Mouse (Mus musculus): Measurements from ENCODE around the gene Spats2l. TPM values are rescaled to one million over a fixed set of nuclear protein-coding genes. Genes with fewer than 3 reads are reported as not detected.

Gene Spats2l
- polyA plus RNA-seq, 1 experiment = not detected

DNA sequence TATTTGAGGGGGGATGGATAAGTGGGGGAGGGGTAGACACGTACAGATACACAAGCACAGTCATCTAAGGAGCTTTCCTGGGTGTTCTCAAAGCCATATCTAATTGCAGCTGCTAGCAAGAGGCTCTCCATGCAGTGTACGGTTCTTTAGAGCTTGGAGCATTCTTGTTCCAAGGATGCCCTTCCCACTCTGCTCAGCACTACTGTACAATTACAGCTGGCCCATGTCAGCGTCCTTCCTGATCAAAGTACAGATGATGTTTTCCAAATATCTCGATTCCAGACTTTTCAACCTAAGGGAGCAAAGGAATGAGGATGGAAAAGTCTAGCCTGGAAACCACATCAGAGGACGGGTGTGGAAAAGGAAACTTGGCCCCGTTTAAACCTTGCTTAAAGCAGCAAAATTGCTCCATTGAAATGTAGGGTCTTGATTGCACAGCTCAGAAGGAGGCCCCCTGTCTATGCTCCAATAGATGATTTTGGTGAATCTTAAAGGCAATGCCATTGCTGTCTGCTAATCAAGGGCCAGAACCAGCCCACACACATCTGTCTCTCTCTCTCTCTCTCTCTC is 46.6 kb downstream of the Spats2l start:
- Histone ChIP-seq H3K4me1 (no peaks in the 10 kb centered on the region), H3K36me3 (replicated peaks; ENCODE audit: low read length) (no peaks in the 10 kb centered on the region), H3K4me3 (replicated peaks) (no peak overlapping the region), H3K9me3 (peaks cover 10% of the 10 kb centered on the region), H3K27me3 (replicated peaks) (no peaks in the 10 kb centered on the region)
- no peak for TF ChIP-seq GATA1 (IDR thresholded peaks at IDR 0.05; ENCODE audit: borderline replicate concordance, low read length)
- TF ChIP-seq FLI1 (IDR thresholded peaks at IDR 0.05; ENCODE audit: low read length) = no peak

GRCm38 (mm10) chr1:57824966-57825759 is 51.2 kb downstream of the Spats2l start:
- TF ChIP-seq GATA1 (IDR thresholded peaks at IDR 0.05; ENCODE audit: borderline replicate concordance, low read length) (no peak), FLI1 (IDR thresholded peaks at IDR 0.05; ENCODE audit: low read length) (no peak)
- Histone ChIP-seq H3K36me3 (replicated peaks; ENCODE audit: low read length) (no peaks in the 10 kb centered on the region), H3K9me3 (peaks cover 2% of the 10 kb centered on the region; the same call in 1 of the 2 replicates), H3K4me1 (no peaks in the 10 kb centered on the region), H3K4me3 (replicated peaks) (no peak overlapping the region), H3K27me3 (replicated peaks) (no peaks in the 10 kb centered on the region)

DNA sequence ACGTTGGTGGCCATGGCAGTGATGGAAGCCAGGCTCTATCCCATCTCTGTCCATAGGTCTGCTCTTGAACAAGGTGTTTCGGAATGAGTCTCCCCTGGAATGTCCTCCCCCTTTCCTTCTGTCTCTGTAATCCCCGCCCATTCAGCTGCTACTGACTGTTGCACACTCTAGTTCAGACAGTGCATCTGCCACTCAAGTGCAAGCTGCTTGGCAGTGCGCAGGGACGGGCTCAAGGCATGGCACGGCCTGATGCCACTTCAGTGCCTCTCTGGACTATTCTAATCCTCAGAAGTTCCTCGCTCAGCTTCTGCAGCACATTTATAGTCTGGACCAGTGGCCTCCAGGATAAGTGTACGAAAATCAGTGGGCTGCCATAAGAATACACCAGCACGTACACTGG is 52.3 kb downstream of the Spats2l start:
- no peak for TF ChIP-seq FLI1 (IDR thresholded peaks at IDR 0.05; ENCODE audit: low read length)
- Histone ChIP-seq H3K4me1 (no peaks in the 10 kb centered on the region), H3K27me3 (replicated peaks) (no peaks in the 10 kb centered on the region), H3K4me3 (replicated peaks) (peak overlapping the region; percentile 35), H3K36me3 (replicated peaks; ENCODE audit: low read length) (no peaks in the 10 kb centered on the region), H3K9me3 (0 out of 2 replicates have a peak, but pooled peaks cover 2% of the 10 kb centered on the region)

GRCm38 (mm10) chr1:57833145-57833544 is 59.2 kb downstream of the Spats2l start:
- TF ChIP-seq GATA1 (IDR thresholded peaks at IDR 0.05; ENCODE audit: borderline replicate concordance, low read length) = no peak
- no peak for TF ChIP-seq FLI1 (IDR thresholded peaks at IDR 0.05; ENCODE audit: low read length)
- Histone ChIP-seq H3K9me3 (no peaks in the 10 kb centered on the region), H3K27me3 (replicated peaks) (no peaks in the 10 kb centered on the region), H3K4me3 (replicated peaks) (no peak overlapping the region), H3K36me3 (replicated peaks; ENCODE audit: low read length) (no peaks in the 10 kb centered on the region), H3K4me1 (no peaks in the 10 kb centered on the region)

GRCm38 (mm10) chr1:57835128-57835527 is 61.2 kb downstream of the Spats2l start:
- no peaks in the 10 kb centered on the region for H3K9me3 ChIP-seq
- H3K36me3 ChIP-seq (replicated peaks; ENCODE audit: low read length) = no peaks in the 10 kb centered on the region
- TF ChIP-seq FLI1 (IDR thresholded peaks at IDR 0.05; ENCODE audit: low read length) (no peak), GATA1 (IDR thresholded peaks at IDR 0.05; ENCODE audit: borderline replicate concordance, low read length) (no peak)
- H3K4me1 ChIP-seq = no peaks in the 10 kb centered on the region
- H3K4me3 ChIP-seq (replicated peaks) = no peak overlapping the region
- no peaks in the 10 kb centered on the region for H3K27me3 ChIP-seq (replicated peaks)

DNA sequence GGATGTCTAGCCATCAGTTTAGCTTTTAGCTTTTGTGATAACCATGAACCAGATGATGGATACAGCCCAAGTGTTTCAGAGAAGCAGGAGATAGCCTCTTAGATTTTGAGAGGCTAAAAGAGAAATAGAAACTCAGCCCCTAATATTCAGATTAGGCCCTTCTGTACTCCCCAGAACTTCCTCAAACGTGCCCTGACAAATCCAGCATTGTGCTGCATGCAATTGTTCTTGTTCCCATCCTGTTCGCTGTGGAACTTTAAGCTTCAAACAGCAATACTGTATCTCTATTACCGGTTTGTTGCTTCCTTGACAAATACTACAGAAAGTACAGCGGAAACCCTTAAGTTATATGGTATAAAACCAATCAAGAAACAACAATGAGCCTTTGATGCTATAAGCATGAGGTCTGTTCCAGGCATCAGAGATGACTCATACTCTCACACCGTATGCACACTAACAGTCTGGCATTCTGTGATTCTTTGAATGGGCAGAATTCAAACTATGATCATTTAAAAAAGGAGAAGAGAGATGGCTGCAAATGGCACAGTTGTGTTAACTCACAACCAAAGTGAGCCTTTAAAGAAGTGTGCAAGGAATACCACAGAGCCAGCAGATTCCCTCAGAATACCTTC is 62.8 kb downstream of the Spats2l start:
- Histone ChIP-seq H3K36me3 (replicated peaks; ENCODE audit: low read length) (no peaks in the 10 kb centered on the region), H3K4me1 (no peaks in the 10 kb centered on the region), H3K9me3 (no peaks in the 10 kb centered on the region), H3K4me3 (replicated peaks) (no peak overlapping the region), H3K27me3 (replicated peaks) (no peaks in the 10 kb centered on the region)
- TF ChIP-seq FLI1 (IDR thresholded peaks at IDR 0.05; ENCODE audit: low read length) (no peak), GATA1 (IDR thresholded peaks at IDR 0.05; ENCODE audit: borderline replicate concordance, low read length) (no peak)

GRCm38 (mm10) chr1:57839863-57840262 is 65.9 kb downstream of the Spats2l start:
- TF ChIP-seq GATA1 (IDR thresholded peaks at IDR 0.05; ENCODE audit: borderline replicate concordance, low read length) (no peak), FLI1 (IDR thresholded peaks at IDR 0.05; ENCODE audit: low read length) (no peak)
- H3K4me3 ChIP-seq (replicated peaks) = no peak overlapping the region
- no peaks in the 10 kb centered on the region for H3K4me1 ChIP-seq
- no peaks in the 10 kb centered on the region for H3K36me3 ChIP-seq (replicated peaks; ENCODE audit: low read length)
- no peaks in the 10 kb centered on the region for H3K27me3 ChIP-seq (replicated peaks)
- no peaks in the 10 kb centered on the region for H3K9me3 ChIP-seq

GRCm38 (mm10) chr1:57845054-57845722 is 71.2 kb downstream of the Spats2l start:
- H3K4me3 ChIP-seq (replicated peaks) = no peak overlapping the region
- H3K9me3 ChIP-seq = no peaks in the 10 kb centered on the region
- H3K27me3 ChIP-seq (replicated peaks) = no peaks in the 10 kb centered on the region
- H3K4me1 ChIP-seq = no peaks in the 10 kb centered on the region
- TF ChIP-seq GATA1 (IDR thresholded peaks at IDR 0.05; ENCODE audit: borderline replicate concordance, low read length) (no peak), FLI1 (IDR thresholded peaks at IDR 0.05; ENCODE audit: low read length) (no peak)
- H3K36me3 ChIP-seq (replicated peaks; ENCODE audit: low read length) = no peaks in the 10 kb centered on the region

DNA sequence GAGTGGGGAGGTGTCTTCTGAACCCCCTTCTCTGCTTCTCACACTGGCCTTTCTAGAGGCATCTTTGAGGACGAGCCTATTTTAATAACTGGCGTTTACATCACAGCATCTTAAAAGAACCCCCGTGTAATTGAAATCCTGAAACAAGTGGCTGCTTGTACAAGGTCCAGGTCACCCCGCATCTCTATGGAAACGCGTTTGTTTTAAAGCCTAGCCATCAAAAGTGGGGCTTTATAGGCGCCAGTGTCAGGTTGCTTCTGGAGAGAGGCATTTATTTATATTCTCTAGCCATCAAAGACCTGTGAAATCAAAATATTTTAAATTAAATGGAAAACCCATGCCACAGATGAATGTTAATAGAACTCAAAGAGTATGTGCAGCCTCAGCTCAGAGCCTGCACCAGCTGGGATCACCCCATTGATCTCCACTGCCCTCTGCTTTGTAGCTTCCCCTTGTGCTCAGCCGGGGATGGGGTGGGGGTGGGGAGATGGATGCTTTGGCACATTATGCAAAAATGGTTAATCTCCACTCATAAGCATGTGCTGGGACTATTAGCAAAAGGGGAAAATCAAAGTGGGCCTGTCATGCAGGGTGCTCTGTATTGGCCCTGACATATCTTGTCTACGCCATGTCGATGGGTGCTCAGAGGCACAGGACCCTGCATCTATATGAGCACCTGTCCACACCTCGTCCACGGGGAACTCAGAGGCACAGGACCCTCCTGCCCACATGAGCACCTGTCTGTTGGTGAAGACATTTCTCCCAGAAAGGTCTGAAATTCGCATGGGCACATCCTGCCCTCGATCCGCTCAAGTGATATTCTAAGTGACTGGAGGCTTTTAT is 73.1 kb downstream of the Spats2l start:
- H3K36me3 ChIP-seq (replicated peaks; ENCODE audit: low read length) = no peaks in the 10 kb centered on the region
- H3K4me1 ChIP-seq = no peaks in the 10 kb centered on the region

More for the DNA sequence above, 73.1 kb downstream of the Spats2l start:
- H3K27me3 ChIP-seq (replicated peaks) = no peaks in the 10 kb centered on the region
- no peaks in the 10 kb centered on the region for H3K9me3 ChIP-seq
- H3K4me3 ChIP-seq (replicated peaks) = no peak overlapping the region
- TF ChIP-seq GATA1 (IDR thresholded peaks at IDR 0.05; ENCODE audit: borderline replicate concordance, low read length) (no peak), FLI1 (IDR thresholded peaks at IDR 0.05; ENCODE audit: low read length) (no peak)

Data from megakaryocyte, embryonic 14.5 days (primary cell).